Mouse (Mus musculus): ENCODE data around the gene Secisbp2.
A peak's percentile ranks its signal among the peaks of the same experiment; 100 is the strongest.

DNA sequence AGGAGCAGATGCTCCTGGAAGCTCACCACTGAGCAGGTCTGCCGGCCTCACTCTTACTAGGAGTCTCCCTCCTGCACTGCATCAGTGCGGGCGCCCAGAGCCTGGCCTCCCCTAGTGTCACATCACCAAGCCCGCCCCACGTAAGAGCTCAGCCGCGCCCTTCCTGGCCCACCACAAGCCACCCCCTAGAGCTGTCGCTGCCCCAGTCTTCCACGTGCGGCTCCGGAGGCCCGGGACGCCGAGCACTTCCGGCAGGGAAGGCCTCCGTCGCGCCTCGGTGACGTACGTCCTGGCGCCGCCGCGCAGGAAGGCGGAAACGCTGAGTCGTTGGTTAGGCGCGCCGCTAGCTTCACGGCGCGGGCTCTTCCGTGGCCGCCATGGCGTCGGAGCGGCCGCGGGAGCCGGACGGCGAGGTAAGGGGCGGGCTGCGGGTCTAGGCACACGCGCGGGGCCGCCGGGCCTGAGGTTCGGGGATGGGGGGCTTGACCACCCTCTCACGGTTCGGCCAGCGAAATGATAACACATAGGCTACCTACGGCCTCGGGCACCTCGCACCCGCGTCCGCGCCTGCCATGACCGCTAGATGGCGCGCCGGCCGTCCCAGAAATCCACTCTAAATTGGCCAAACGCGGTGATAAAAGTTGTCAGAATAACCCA, at the start of gene Secisbp2:
- peak; percentile 87 for TF ChIP-seq CTCF (IDR thresholded peaks at IDR 0.05; ENCODE audit: low read depth, low read length)
- TF ChIP-seq POLR2A (IDR thresholded peaks at IDR 0.05; ENCODE audit: borderline replicate concordance, low read depth, low read length), result no peak
